ENCODE assay signal across 25 mouse cellular contexts in the genomic region with DNA sequence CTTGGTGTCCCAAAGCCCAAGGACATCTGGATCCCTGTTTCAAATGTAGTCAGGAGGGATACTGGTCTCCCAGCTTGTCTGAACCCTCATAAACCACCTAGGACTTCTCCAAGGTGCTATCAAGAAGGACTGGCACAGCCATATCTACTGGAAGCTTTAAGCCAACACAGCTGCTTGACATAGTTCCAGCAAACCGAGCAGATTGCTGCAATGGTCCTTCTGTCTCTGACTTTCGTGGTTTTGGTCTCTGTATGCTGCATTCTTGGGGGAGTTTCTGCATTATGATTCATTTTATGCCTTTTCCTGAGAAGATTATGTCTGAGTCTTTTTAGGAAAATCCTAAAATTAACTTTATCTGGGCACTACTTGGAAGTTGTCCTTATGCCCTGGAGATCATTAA. TPM values are rescaled to one million over a fixed set of nuclear protein-coding genes. Genes with fewer than 3 reads are reported as not detected.
"Had no signal": no experiment of that assay in that cellular context is flagged by ENCODE, and none has a peak within 500 bp of the region (broad histone marks: within the 10 kb centered on the region; RNA-seq: fewer than 3 reads in every experiment).

No protein-coding gene starts in this region.

- H3K4me1 ChIP-seq: lung, embryonic 15.5 days; megakaryocyte, embryonic 14.5 days; midbrain, embryonic 13.5 days; midbrain, embryonic 15.5 days; neural tube, embryonic 13.5 days; neural tube, embryonic 15.5 days; stomach, embryonic 15.5 days had no signal

- H3K27ac ChIP-seq: lung, embryonic 15.5 days; macrophage; midbrain, embryonic 13.5 days; midbrain, embryonic 15.5 days; neural tube, embryonic 13.5 days; neural tube, embryonic 15.5 days; stomach, embryonic 15.5 days; stomach, postnatal 0 days had no signal

- H3K9ac ChIP-seq: liver, postnatal 0 days; lung, embryonic 15.5 days; midbrain, embryonic 13.5 days; midbrain, embryonic 15.5 days; neural tube, embryonic 13.5 days; neural tube, embryonic 15.5 days; stomach, embryonic 15.5 days had no signal

- H3K36me3 ChIP-seq: lung, embryonic 15.5 days; midbrain, embryonic 13.5 days; midbrain, embryonic 15.5 days; neural tube, embryonic 13.5 days; neural tube, embryonic 15.5 days; stomach, embryonic 15.5 days had no signal

- H3K9me3 ChIP-seq: lung, embryonic 15.5 days; megakaryocyte, embryonic 14.5 days; midbrain, embryonic 13.5 days; midbrain, embryonic 15.5 days; neural tube, embryonic 13.5 days; neural tube, embryonic 15.5 days; stomach, embryonic 15.5 days had no signal

- H3K27me3 ChIP-seq: lung, embryonic 15.5 days; megakaryocyte, embryonic 14.5 days; midbrain, embryonic 13.5 days; midbrain, embryonic 15.5 days; neural tube, embryonic 13.5 days; neural tube, embryonic 15.5 days; stomach, embryonic 15.5 days had no signal

- H3K4me3 ChIP-seq: lung, embryonic 15.5 days; megakaryocyte, embryonic 14.5 days; midbrain, embryonic 13.5 days; midbrain, embryonic 15.5 days; neural tube, embryonic 13.5 days; neural tube, embryonic 15.5 days; stomach, embryonic 15.5 days had no signal

- ATAC-seq: liver, postnatal 0 days; lung, postnatal 0 days; midbrain, embryonic 13.5 days; midbrain, embryonic 15.5 days had no signal

- H3K4me2 ChIP-seq: lung, embryonic 15.5 days; midbrain, embryonic 11.5 days; midbrain, embryonic 13.5 days; midbrain, embryonic 15.5 days; neural tube, embryonic 13.5 days; neural tube, embryonic 15.5 days; stomach, embryonic 15.5 days had no signal

- DNase-seq: liver, postnatal 0 days; lung, adult 2 months; lung, postnatal 14 days; lung, postnatal 36 days; retina, postnatal 1 day; right cerebral cortex, adult 18-20 months; right cerebral cortex, postnatal 25 days; right cerebral cortex, postnatal 4 days; spleen, adult 18-20 months; thymus, adult 2 months; thymus, postnatal 25 days; thymus, postnatal 4 days had no signal

RNA-seq across cellular contexts. Expression of a gene that starts 46.6 kb away (rescaled TPM):
- total RNA-seq: megakaryocyte progenitor cell, adult 5-6 weeks; monocyte, adult 5-6 weeks had no signal
- polyA plus RNA-seq: macrophage had no signal
